Mouse (Mus musculus) c-Kit-positive CD71-negative TER-119-negative erythroid progenitor cells, embryonic 14.5 days (primary cell): ENCODE data around the gene Rrnad1.
A peak's percentile ranks its signal among the peaks of the same experiment; 100 is the strongest.

Experiments
- DNase-seq: peaks from one replicate; pipeline ENCODE4 v3.0.0-alpha.2; 2013; ENCODE audit warnings: low read depth

Gene Rrnad1

DNA sequence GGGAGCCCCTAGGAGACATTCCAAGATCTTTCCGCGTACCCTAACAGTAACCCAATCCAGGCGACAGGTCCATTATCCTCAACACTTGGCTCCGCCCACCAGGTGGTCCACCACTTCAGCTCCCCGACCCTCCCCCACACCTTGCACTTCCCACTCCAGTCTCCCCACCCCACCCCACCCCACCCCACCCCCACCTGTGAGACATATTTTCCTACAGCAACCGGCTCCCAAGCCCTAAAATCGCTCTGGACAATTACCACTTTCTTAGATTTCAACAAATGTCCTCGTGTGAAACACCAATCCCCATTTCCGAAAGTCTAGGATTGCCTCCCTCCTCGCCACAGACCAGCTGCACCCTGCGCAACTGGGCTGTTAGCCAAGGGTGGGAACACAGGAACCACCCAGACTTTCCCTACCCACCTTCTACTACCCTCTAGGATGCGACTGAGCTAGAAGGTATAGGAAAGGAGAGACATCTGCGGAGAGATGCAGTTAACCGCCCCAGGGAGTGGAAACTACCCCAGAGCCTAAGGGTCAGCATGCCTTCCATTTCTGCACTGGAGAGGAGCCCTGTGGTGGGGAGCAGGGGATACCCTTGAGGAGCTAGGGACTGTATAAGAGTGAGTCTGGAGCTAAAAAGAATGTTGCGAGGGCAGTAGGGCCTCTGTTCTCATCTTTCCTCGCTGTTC is 18.9 kb upstream of the Rrnad1 start:
- no peak for DNase-seq

DNA sequence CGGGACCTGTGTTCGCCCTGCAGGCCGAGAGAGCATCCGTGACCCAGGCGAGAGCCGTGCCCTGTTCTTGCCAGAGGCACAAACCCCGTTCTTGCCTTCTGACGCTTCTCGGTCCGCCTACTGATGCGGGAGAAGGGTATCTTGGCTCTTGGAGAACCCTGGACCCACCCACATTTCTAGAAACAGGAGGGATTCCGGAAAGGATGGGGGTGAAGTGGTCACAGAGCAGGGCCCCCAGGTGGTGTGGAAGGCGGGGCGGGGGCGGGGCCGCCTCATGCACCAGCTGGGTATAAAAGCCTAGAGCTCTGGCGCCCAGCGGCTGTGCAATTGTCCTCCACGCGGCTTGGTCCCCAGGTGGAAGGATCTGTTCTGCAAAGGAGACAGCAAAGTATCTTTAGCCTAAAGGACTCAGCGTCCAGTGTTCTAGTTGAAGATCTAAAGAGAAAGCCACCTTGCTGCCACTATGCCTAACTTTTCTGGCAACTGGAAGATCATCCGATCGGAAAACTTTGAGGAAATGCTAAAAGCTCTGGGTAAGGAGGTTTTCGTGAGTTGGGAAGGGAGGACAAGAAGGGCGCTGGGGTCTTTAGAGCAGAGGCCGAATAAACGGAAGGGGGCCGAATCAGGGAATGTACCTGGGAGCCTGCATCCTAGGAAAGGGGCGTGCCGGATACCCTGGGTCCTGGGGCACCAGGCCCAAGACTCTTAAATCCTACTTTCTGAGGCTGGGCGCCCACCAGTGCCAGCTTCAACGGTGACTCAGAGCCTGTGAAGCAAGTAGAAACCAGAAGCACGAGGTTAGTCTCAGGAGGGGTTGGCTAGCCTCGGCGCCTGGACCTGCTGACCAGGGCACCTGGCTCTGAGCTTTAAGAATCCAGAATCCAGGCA is 18.1 kb upstream of the Rrnad1 start, which contains the start of gene Crabp2:
TSS of gene Crabp2 (plus strand) at position 289 of the 888 bp plus-strand sequence.
- DNase-seq, result no peak

DNA sequence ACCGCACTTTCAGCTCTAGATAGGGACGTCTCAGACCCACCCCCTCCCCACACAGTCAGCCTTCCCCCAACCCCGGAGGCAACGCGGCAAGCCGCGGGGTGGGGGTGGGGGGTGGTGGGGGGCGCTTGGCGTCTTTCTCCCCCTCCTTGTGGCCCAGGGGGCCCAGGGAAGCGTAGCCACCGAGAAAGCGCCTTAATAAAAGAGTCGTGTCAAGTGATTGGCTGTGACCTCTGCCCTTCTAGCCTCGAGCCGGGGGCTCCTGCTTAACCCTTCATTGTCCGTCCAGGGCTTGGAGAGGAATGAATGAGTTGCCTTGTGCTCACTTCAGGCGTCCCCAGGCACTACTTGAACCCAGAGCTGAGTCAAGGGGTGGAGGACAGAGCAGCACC is 17.3 kb upstream of the Rrnad1 start:
- DNase-seq, result no peak

DNA sequence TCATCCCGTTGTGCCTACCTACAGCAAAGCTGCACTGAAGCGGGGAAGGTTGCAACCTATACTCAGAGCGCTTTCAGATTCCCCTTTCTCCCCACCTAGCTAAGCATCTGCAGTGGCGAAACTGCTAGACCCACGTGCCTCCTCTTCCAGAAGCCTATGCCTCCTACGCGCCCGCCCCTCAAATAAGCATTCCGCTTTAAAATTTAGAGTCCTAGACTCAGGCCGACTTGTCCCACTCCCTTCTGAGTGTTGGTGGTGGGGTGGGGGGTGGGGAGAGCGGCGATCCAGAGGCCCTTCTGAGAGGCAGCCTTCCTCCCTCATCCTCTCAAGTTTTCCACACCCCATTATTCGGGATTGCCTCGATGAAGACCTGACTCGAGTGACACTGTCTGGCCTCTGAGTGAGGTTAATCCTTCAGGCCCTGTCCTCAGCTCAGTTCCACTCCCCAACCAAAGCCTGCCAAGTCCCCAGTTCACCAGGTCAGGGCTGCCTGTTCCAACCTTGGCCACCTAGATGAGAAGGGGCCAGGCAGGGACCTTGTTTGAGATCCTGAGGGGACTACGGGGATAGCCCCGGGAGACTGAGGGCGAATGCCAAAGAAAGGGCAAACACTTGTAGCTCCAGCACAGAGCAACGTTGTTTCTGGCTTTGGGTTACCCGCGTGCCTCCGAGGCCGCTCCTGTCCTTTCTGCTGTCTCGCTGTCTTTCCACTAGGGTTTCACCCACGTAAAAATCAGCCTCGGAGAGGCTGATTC is 16.7 kb upstream of the Rrnad1 start:
- no peak for DNase-seq

DNA sequence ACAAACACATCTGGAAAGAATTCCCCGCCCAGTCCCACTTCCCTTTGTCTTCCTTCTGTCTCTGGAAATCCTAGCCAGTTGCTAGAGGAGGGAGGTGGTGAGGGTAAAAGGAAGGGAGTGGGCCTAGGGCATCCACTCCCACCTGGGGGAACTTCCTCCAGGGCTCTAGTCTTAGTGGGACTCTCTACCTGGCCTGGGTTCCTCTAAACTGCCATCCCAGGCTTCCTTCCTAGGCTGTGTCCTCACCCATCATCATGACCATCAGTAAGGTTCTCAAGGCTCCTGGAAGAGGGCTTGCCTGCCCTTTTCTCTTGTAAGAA is 16.0 kb upstream of the Rrnad1 start:
- no peak for DNase-seq

DNA sequence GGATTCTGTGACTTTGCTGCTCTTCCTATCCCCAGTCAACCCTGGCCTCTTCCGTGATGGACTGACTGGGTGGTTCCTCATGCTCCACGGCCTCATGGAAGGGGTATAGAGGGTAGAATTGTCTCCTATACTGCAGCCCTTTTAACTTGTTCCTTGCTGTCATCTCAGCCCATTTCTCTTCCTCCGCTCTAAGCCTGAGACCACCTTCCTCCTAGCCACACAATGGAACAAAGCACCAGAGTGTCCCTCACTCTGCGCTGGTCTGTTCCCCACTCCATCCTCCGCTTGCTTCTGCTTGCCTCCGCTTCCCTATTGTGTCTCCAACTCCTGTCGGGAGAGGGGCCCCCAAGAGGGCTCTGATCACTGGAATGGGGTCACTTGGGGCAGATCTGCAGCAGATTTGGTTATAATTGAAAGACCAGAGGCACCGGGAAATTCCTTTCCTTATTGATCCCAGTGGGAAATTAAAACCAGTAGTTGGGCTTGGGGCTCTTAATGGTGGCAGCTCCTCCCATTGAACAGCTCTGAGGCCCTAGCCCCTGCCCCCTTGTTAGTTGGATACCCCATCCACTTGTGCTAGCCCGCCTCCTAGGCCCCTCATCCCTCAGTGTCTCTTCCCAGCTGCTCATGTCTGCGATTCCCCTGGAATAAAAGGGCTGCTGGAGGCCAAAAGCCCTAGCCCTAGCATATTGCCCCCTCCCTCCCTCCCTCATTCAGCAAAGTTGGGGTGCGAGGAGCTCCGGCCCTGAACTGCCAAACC is 15.4 kb upstream of the Rrnad1 start:
- no peak for DNase-seq

DNA sequence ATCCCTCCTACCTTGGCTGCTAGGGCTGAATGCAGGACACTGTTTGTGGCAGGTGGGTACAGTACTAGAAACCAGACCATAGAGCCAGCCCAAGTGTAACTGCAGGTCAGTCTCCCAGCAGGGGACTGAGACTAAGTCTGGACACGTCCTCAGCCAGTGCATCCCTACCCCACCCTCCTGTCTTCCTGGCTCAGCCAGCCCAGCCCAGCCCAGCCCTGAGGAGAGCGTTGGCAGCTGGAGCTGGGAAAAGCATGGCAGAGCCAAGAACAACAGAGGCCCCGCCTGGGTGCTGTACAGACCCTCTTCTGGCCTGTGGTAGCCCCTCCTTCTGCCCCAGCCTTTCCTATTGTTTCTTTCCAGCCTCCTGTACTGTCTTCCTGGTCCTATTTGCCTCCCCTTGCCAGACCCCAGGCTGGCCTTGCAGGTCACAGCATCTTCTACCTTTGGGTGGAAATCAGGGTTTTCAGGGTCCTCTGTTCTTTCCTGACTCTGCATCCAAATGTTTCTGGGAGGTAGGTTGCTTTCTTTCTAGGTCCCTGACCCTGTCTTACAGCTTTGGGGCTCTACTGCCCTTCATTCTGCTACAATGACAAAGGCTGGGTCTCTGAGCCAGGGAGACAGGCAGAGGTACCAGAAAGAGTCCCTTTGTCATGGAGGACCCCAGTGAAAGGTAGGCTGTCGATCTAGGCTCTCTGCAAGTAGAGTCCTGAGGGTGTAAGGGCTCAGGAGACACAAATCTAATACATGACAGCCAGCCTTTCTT is 14.5 kb upstream of the Rrnad1 start:
- DNase-seq, result no peak

DNA sequence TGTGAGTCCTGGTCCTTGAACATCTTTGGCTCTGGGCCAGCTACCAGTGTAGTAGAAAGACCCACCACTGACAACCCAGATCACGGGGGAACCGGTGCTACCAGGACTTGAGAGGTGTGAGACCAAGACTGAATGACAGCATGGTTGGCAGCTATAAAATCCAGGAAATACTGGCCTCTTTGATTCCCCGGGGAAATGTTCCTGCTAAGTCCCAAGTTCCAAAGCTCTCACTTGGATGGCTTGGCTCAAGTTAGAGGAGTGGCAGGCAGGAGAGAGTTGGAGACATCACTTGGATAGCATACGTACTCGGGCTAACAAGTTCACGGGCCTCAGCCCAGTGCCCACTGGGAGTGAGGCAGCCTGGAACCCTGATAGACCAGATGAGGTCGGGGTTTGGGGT is 13.1 kb upstream of the Rrnad1 start:
- no peak for DNase-seq

DNA sequence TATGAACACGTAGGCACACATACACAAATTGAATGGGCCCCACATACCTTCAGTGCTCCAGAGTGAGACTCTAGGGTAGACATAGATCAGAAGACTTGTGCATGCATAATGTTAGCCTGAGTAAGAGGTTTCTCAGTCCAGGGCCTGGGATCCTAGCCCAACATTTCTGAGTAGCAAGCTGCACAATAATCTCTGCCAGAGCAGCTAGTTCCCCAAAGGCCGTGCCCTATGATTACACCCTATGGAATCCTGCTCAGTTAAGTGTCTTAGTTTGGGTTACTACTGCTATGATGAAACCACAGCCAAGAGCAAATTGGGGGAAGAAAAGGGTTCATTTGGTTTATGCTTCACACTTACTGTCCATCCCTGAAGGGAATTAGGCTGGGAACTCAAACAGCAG is 12.0 kb upstream of the Rrnad1 start:
- no peak for DNase-seq

DNA sequence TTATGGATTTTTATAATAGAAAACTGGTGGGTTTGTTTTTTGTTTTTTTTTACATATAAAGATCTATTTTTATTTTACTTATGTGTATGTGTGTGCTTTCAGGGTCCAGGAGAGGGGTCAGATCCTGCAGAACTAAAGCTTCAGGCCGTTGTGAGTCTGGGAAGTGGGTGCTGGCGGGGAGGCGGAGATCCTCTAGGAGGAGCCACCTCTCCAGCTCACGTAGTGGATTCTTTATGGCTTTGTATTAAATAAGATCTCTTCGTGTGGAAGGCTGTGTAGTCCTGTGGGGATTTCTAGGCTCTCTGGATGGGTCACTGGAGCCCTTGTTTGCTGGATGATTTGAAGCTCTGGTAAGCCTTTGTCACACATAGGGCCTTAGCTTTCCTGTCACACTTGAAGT is 10.1 kb upstream of the Rrnad1 start:
- no peak for DNase-seq

DNA sequence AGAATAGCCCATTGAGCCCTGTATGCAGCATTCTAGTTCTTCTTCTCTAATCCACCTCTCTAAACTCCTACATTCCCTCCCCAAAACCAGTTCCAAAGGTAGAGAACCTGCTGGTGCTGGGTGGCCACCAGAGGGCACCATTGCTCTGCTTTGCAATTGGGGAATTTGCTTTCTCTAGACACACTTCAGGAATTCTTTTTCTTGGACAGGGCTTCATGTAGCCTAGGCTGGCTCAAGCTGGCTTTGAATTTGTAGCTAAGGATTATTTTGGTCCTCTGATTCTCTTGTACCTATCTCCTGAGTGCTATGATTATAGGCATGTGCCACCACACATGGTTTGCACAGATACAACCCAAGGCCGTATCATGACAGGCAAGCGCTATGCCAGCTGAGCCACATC is 5.3 kb upstream of the Rrnad1 start:
- DNase-seq, result no peak

DNA sequence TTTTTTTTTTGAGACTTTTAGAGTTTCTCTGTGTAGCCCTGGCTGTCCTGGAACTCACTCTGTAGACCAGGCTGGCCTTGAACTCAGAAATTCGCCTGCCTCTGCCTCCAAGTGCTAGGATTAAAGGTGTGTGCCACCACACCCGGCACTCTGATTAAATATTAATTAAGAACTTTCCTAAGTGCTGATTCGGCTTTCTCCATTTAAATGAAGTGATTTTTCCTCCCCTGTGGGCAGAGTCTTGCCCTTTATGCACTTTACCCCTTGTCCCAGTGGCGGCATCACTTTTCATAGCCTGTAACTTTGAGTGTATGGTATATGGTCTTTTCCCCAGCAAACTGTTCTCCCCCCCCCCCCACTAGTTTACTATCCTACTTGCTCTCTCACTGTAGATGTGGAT is 4.7 kb upstream of the Rrnad1 start:
- DNase-seq, result no peak

DNA sequence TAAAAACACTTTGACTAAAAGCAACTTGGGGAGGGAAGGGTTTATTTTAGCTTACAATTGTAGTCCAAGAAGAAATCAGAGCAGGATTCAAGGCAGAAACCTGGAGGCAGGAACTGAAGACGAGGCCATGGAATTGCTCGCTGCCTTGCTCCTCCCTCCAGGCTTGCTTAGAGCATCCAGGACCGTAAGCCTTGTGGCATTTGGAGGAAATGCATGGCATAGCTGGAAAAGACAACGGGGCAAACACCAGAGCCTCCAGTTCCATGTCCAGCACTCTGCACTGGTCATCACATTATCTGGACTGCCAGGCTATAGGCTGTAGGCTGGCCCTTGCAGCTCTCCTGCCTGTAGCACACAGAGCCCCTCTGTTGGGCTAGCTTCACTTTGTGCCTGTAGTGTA is 4.0 kb upstream of the Rrnad1 start:
- no peak for DNase-seq

DNA sequence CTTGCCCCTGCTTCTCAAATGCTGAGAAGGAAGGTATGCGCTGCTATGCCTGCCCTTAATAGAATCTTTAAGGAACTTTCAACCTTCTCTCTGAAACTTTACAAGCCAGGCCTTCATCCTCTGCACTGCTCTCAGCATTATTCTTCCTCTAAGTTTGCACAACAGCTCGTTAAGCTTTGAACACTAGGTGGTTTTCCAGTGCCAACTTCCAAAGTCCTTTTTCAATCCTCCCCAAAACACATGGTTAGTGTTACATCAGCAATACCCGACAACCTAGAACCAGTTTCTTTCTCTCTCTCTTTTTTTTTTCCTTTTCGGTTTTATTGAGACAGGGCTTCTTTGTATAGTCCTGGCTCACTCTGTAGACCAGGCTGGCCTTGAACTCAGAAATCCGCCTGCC is 3.5 kb upstream of the Rrnad1 start:
- no peak for DNase-seq

DNA sequence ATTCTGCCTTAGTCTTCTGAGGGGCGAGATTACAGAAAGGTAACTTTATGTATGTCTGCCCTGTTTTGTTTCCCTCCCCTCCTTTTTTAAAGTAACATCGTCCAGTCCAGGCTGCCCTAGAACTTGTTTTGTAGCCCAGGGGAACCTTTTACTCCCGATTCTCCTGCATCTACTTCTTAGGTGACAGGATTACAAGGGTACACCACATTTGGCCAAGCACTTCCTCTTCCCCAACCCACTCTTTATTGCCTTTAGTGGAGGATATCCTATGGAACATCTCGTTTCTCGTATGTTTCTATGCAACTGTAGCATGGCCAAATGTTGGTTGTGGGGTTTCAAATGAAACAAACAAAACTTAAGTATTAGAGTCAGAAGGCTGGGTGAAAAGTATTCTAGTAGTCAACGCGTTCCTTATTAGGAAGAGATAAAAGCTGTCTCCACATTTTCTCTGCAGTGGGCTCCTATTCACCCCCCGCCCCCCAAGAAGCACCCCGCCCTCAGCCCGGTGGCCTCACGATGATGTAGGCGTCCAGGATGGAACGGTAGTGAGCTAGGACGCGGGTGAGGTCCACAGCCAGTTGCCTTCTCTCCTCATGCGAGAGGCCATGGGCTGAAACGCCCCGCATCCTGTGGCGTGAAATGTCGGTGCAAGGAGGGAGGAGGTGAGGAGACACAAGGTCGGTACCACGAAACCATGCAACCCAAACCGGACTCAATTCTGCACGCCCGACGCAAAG is 1.0 kb downstream of the Rrnad1 start:
- DNase-seq, result no peak

DNA sequence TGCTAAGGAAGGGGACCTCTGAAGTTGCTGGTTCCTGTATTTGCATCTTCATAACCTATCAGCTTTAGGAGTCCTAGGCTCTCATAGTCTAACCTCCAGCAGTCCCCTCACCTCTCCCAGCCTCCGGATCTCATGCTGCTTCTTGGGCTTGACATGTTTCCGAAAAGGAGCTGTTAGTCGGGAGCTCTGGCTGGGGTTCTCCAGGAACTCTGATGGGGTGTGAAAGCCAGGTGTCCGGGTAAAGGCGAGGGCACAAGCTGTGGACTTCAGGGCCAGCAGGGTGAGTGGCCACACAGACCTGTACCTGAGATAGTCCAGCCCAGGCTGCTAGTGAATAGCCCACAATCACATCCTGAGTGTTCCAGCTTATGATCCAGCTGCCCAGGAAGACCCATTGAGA is 3.1 kb downstream of the Rrnad1 start:
- DNase-seq, result no peak

DNA sequence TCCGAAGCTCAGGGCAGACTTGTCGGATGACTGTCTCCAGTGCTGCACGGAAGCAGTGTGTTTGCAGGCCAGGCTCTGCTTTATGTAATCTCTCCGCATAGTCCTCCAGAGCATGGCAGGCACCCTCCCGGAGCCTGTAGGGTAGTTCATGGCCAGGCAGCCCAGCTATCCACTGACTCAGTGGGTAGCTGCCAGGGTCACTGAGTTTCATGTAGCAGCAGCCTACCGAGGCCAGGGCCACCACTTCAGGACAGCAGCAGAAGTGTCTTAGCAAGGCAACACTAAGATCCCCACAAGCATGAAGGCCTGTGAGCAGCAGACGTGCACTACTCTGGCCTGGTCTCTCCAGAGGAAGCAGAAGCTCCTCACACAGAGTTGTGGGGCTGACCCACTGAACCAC is 5.5 kb downstream of the Rrnad1 start:
- DNase-seq, result no peak

DNA sequence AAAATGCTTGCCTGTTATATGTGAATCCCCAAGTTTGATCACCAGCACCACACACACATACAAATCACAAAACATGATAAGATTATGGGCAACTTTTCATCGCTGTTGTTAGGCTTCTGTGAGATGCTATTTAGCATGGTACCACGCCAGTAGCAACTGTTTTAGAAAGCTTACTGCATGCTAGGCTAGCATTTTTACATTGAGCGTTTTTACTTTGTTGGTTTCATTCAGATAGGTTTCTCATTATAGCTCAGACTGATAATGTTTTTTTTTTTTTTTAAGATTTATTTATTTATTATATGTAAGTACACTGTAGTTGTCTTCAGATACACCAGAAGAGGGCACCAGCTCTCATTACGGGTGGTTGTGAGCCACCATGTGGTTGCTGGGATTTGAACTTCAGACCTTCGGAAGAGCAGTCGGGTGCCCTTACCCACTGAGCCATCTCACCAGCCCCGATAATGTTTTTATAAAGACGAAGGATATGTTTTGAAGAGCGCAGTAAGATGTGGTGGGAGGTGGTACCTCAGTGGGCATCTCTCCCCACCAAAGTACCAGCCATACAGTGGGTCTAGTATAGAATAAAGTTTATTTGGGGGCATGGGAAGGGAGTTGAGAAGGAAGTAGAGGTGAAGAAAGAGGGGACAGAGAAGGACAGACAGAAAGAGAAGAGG is 10.1 kb downstream of the Rrnad1 start:
- no peak for DNase-seq

DNA sequence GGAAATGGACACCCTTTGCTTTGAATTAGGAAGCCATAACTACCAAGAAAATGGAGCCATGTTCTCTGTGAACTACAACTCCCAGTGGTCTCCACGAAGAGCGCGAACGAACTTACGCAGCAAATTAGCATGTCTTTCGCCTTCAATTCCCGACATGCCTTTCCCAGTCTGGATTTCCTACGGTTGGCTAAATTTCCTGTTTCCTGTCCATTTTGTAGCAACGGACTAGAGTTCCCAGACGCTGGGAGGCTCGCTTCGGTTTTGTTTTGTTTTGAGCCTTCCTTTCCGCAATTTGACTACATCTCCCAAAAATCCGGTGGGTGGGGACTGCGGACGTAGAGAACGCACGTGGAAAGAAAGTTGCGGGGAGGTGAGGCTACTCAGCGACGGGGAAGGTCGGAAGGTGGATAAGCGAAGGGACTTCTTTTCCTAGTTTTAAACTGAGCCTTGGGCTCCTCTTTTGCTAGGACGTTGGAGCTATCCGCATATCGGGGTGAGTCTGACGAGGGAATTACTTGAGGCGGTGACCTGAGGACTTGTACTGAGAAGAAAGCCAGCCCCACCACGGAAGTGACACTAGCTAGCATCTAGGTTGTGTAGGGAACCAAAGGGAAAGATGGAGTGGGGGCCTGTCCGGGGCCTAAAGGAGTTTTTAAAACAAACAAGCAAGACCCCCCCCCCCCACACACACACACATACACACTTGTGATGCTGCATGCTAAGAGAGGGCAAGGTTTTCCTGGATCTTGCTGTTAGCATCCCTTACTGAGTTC is 11.0 kb downstream of the Rrnad1 start, which contains the start of gene Mrpl24:
TSS of gene Mrpl24 (plus strand) at position 171 of the 773 bp plus-strand sequence.
- DNase-seq, result peak; percentile 79
